Mouse (Mus musculus): ENCODE results near the gene Ercc8. TPM values are rescaled to one million over a fixed set of nuclear protein-coding genes. Genes with fewer than 3 reads are reported as not detected.

Gene Ercc8
- polyA plus RNA-seq (2015; fragmentation: Illumina TruSeq; extraction: RNeasy Lipid Tissue Mini Kit (QIAGEN cat#74804); ENCODE audit: low read depth, low replicate concordance), result 13.6 TPM

GRCm38 (mm10) chr13:108158465-108159240, at the start of gene Ercc8, which contains the start of gene Ndufaf2:
Ercc8 (plus strand) TSS chr13:108158731.
Ndufaf2 (minus strand) TSS chr13:108158623.

GRCm38 (mm10) chr13:108214081-108214484, 55.6 kb downstream of the Ercc8 start, which contains the start of gene Elovl7:
Elovl7 (plus strand) TSS chr13:108214404.

Other genes starting within 250 kb of the Ercc8 start
- 102 TPM for gene Smim15, start 114.3 kb upstream of the Ercc8 start, polyA plus RNA-seq (2015; fragmentation: Illumina TruSeq; extraction: RNeasy Lipid Tissue Mini Kit (QIAGEN cat#74804); ENCODE audit: low read depth, low replicate concordance)
- gene Ndufaf2, start 108 bp upstream of the Ercc8 start, polyA plus RNA-seq (2015; fragmentation: Illumina TruSeq; extraction: RNeasy Lipid Tissue Mini Kit (QIAGEN cat#74804); ENCODE audit: low read depth, low replicate concordance), result 72.5 TPM
- gene Elovl7, start 55.7 kb downstream of the Ercc8 start, polyA plus RNA-seq (2015; fragmentation: Illumina TruSeq; extraction: RNeasy Lipid Tissue Mini Kit (QIAGEN cat#74804); ENCODE audit: low read depth, low replicate concordance), result 15.6 TPM
- 0.34 TPM for gene Depdc1b, start 157.6 kb downstream of the Ercc8 start, polyA plus RNA-seq (2015; fragmentation: Illumina TruSeq; extraction: RNeasy Lipid Tissue Mini Kit (QIAGEN cat#74804); ENCODE audit: low read depth, low replicate concordance)